Mouse (Mus musculus) spleen, adult 2 months (tissue): ENCODE measurements around the gene Dbx1.

ENCODE experiments used
- CTCF ChIP-seq: fragments of 200-500 bp; IDR thresholded peaks from 2 replicates; pipeline ENCODE4 v1.5.1; 2011; ENCODE audit warnings: mild to moderate bottlenecking, inconsistent platforms; ENCODE audit not compliant: insufficient read depth, insufficient read length, insufficient replicate concordance; ENCODE audit errors: extremely low read depth
- POLR2A ChIP-seq: fragments of 200-500 bp; IDR thresholded peaks from 2 replicates; pipeline ENCODE4 v1.6.1; 2011; ENCODE audit warnings: low read depth, low read length, inconsistent platforms

DNA sequence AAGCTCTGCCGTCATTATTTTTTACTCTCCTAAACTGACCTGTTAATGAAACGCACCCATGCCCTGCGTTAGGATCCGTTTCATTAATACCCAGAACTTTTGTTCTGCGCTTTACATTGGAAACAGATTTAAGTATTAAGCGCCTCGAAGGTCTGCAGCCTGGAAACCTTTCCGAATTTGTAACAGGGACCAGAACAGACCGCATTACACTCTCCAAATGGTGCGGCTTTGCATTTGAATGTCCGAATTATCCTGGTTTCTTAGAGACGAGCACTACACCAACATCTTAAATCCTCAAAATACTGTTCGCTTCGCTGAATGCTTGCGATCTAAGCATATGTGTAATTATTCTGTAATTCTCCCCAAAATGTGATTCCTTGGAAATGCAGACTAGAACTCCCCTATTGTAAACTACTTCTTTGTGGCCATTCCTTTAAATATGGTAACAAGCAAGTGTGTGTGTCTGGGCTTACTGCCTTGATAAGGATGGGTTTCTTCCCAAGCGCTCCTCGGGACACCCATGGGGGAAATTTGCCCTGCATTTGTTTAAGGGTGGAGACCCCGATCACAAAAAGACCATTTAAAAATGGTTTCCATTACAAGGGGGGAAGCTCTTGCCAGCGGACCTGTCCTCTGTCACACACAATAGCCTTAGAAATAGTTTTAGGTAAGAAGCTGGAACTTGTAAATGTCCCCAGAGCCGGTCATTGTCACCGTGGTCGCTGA lies 41.6 kb upstream of the Dbx1 start:
- TF ChIP-seq POLR2A (no peak), CTCF (no peak)
